Mouse (Mus musculus) liver, postnatal 0 days (tissue): Measurements from ENCODE around the gene Bcr.

Source experiments
- CTCF ChIP-seq: sonication (generic); IDR thresholded peaks from 2 replicates; pipeline ENCODE4 v1.5.1; 2016; ENCODE audit warnings: antibody characterized with exemption, low read depth
- EP300 ChIP-seq: IDR thresholded peaks from 2 replicates; pipeline ENCODE4 v1.6.1; 2016; ENCODE audit warnings: antibody characterized with exemption, low read depth, mild to moderate bottlenecking

- TF ChIP-seq CTCF (no peak), EP300 (no peak)
These were observed 47.7 kb downstream of the Bcr start for GRCm38 (mm10) chr10:75108092-75108491.
